Mouse (Mus musculus) macrophage (primary cell): Measurements from ENCODE around the gene Prss8. TPM values are rescaled to one million over a fixed set of nuclear protein-coding genes. Genes with fewer than 3 reads are reported as not detected.
"Not testable (repeated sequence)": the region's sequence is repeated elsewhere in the genome, so short reads cannot be mapped to it uniquely, and the experiment has no call there.

Experiments used
- H3K27ac ChIP-seq: fragments of 350-480 bp; formaldehyde crosslinking; 2 replicates; pipeline ENCODE4 v1.9.0; 2021
- H3K36me3 ChIP-seq: fragments of 350-480 bp; formaldehyde crosslinking; 2 replicates; pipeline ENCODE4 v1.9.0; 2021; ENCODE audit errors: inconsistent target
- H3K4me3 ChIP-seq: fragments of 350-480 bp; formaldehyde crosslinking; 2 replicates; pipeline ENCODE4 v1.9.0; 2021; ENCODE audit errors: inconsistent target
- H3K79me2 ChIP-seq: fragments of 350-480 bp; formaldehyde crosslinking; 2 replicates; pipeline ENCODE4 v1.9.0; 2021; ENCODE audit errors: inconsistent target
- WGBS: methylation state at CpG from one replicate; pipeline ENCODE4 v1.1.7; 2026; ENCODE audit warnings: inconsistent platforms; ENCODE audit not compliant: missing documents; 5-methylcytosine and 5-hydroxymethylcytosine counted together
- polyA plus RNA-seq: library from polyadenylated mRNA; stranded (reverse); fragments of 250-400 nt; gene quantifications from 3 replicates; pipeline ENCODE4 v1.2.4, GENCODE M21; 2018; ENCODE audit warnings: inconsistent platforms

The Prss8 gene
- polyA plus RNA-seq, 1 experiment from 2014 or later, result not detected

GRCm38 (mm10) chr7:127918203-127918602 lies 11.7 kb downstream of the Prss8 start:
- peaks cover 4% of the 10 kb centered on the region for H3K79me2 ChIP-seq
- 58% methylated on average over 3 of the region's 3 CpGs for WGBS
- peaks cover 9% of the 10 kb centered on the region for H3K36me3 ChIP-seq
- no peak overlapping the region for H3K27ac ChIP-seq
- H3K4me3 ChIP-seq, result no peak overlapping the region

- peaks cover 12% of the 10 kb centered on the region for H3K79me2 ChIP-seq
- peaks cover 9% of the 10 kb centered on the region for H3K36me3 ChIP-seq
- H3K4me3 ChIP-seq, result no peak overlapping the region
- no peak overlapping the region for H3K27ac ChIP-seq
- 79% methylated on average over 12 of the region's 12 CpGs for WGBS
These were observed 14.6 kb downstream of the Prss8 start for GRCm38 (mm10) chr7:127915293-127915692.

- H3K27ac ChIP-seq, result peak overlapping the region; percentile 55; the same call in 1 of the 2 replicates
- peak overlapping the region; percentile 83 for H3K4me3 ChIP-seq
- 7% methylated on average over 4 of the region's 4 CpGs for WGBS
- peaks cover 19% of the 10 kb centered on the region for H3K36me3 ChIP-seq
- H3K79me2 ChIP-seq, result peaks cover 12% of the 10 kb centered on the region
These were observed 17.0 kb downstream of the Prss8 start for GRCm38 (mm10) chr7:127912938-127913337.

- H3K36me3 ChIP-seq, result peaks cover 22% of the 10 kb centered on the region
- H3K4me3 ChIP-seq, result peak within 1 kb of the TSS; percentile 83
- WGBS, result 2% methylated on average over 37 of the region's 40 CpGs
- peak within 1 kb of the TSS; percentile 55 for H3K27ac ChIP-seq
- peaks cover 12% of the 10 kb centered on the region for H3K79me2 ChIP-seq
These were observed 17.6 kb downstream of the Prss8 start, which contains the start of gene Kat8 for GRCm38 (mm10) chr7:127912190-127912871. Gene Kat8 (plus strand): TSS chr7:127912516.

- WGBS, result 95% methylated on average over 4 of the region's 4 CpGs
- no peak overlapping the region for H3K4me3 ChIP-seq
- peaks cover 31% of the 10 kb centered on the region for H3K36me3 ChIP-seq
- H3K79me2 ChIP-seq, result peaks cover 20% of the 10 kb centered on the region
- no peak overlapping the region for H3K27ac ChIP-seq
These were observed 21.2 kb downstream of the Prss8 start for GRCm38 (mm10) chr7:127908656-127909055.

GRCm38 (mm10) chr7:127907939-127908338 lies 22.0 kb downstream of the Prss8 start:
- peaks cover 31% of the 10 kb centered on the region for H3K36me3 ChIP-seq
- no peak overlapping the region for H3K4me3 ChIP-seq

GRCm38 (mm10) chr7:127903971-127904796 lies 25.7 kb downstream of the Prss8 start, which contains the start of gene Bckdk:
Gene Bckdk (plus strand): TSS chr7:127904082.
- H3K27ac ChIP-seq, result peak within 1 kb of the TSS; percentile 69
- H3K36me3 ChIP-seq, result peaks cover 31% of the 10 kb centered on the region
- H3K79me2 ChIP-seq, result peaks cover 8% of the 10 kb centered on the region; the same call in 1 of the 2 replicates
- H3K4me3 ChIP-seq, result peak within 1 kb of the TSS; percentile 92
- 7% methylated on average over 37 of the region's 38 CpGs for WGBS

More at GRCm38 (mm10) chr7:127907939-127908338, 22.0 kb downstream of the Prss8 start:
- Histone ChIP-seq H3K79me2 (peaks cover 13% of the 10 kb centered on the region), H3K27ac (no peak overlapping the region)
- 95% methylated on average over 12 of the region's 12 CpGs for WGBS

GRCm38 (mm10) chr7:127901772-127902171 lies 28.1 kb downstream of the Prss8 start:
- Histone ChIP-seq H3K4me3 (no peak overlapping the region), H3K36me3 (peaks cover 8% of the 10 kb centered on the region), H3K27ac (no peak overlapping the region), H3K79me2 (peaks cover 8% of the 10 kb centered on the region; the same call in 1 of the 2 replicates)
- WGBS, result 89% methylated on average over 2 of the region's 2 CpGs

GRCm38 (mm10) chr7:127899997-127900396 lies 29.9 kb downstream of the Prss8 start:
- Histone ChIP-seq H3K79me2 (peaks cover 8% of the 10 kb centered on the region; the same call in 1 of the 2 replicates), H3K27ac (no peak overlapping the region), H3K36me3 (no peaks in the 10 kb centered on the region), H3K4me3 (no peak overlapping the region)
- WGBS, result 63% methylated on average over 7 of the region's 7 CpGs

- Histone ChIP-seq H3K79me2 (no peaks in the 10 kb centered on the region), H3K36me3 (no peaks in the 10 kb centered on the region), H3K27ac (no peak overlapping the region), H3K4me3 (no peak overlapping the region)
- WGBS, result 72% methylated on average over 9 of the region's 10 CpGs
These were observed 31.5 kb downstream of the Prss8 start for GRCm38 (mm10) chr7:127898179-127898956.

- no peak overlapping the region for H3K27ac ChIP-seq
- H3K4me3 ChIP-seq, result no peak overlapping the region
- H3K79me2 ChIP-seq, result no peaks in the 10 kb centered on the region
- WGBS, result 98% methylated on average over 7 of the region's 7 CpGs
- no peaks in the 10 kb centered on the region; the same call in 1 of the 2 replicates for H3K36me3 ChIP-seq
These were observed 32.4 kb downstream of the Prss8 start for GRCm38 (mm10) chr7:127897542-127897941.

GRCm38 (mm10) chr7:127896384-127896783 lies 33.5 kb downstream of the Prss8 start:
- Histone ChIP-seq H3K4me3 (no peak overlapping the region), H3K36me3 (no peaks in the 10 kb centered on the region; the same call in 1 of the 2 replicates), H3K79me2 (no peaks in the 10 kb centered on the region), H3K27ac (no peak overlapping the region)
- WGBS, result 75% methylated on average over 11 of the region's 13 CpGs

- peak overlapping the region; percentile 58 for H3K4me3 ChIP-seq
- not testable (repeated sequence) for H3K79me2 ChIP-seq, H3K36me3 ChIP-seq, H3K27ac ChIP-seq
- 67% methylated on average over 6 of the region's 7 CpGs for WGBS
These were observed 34.0 kb downstream of the Prss8 start for GRCm38 (mm10) chr7:127895891-127896290.

- WGBS, result under 1% methylated on average over 26 of the region's 26 CpGs
- Histone ChIP-seq H3K36me3 (no peaks in the 10 kb centered on the region; the same call in 1 of the 2 replicates), H3K79me2 (no peaks in the 10 kb centered on the region), H3K4me3 (peak within 1 kb of the TSS; percentile 58), H3K27ac (0 out of 2 replicates have a peak within 1 kb of the TSS, but pooled peaks have one; percentile 12)
These were observed 34.5 kb downstream of the Prss8 start, which contains the start of the genes Gm21974 and Vkorc1 for GRCm38 (mm10) chr7:127895442-127895841. Gene Gm21974 (minus strand): TSS chr7:127895454. Gene Vkorc1 (minus strand): TSS chr7:127895617.
